Mouse (Mus musculus): ENCODE data around the gene H2afy2. TPM values are rescaled to one million over a fixed set of nuclear protein-coding genes. Genes with fewer than 3 reads are reported as not detected.

Gene H2afy2
- polyA plus RNA-seq (2012; rRNA removed) = 15.5 and 19.4 TPM in 2 replicates

DNA sequence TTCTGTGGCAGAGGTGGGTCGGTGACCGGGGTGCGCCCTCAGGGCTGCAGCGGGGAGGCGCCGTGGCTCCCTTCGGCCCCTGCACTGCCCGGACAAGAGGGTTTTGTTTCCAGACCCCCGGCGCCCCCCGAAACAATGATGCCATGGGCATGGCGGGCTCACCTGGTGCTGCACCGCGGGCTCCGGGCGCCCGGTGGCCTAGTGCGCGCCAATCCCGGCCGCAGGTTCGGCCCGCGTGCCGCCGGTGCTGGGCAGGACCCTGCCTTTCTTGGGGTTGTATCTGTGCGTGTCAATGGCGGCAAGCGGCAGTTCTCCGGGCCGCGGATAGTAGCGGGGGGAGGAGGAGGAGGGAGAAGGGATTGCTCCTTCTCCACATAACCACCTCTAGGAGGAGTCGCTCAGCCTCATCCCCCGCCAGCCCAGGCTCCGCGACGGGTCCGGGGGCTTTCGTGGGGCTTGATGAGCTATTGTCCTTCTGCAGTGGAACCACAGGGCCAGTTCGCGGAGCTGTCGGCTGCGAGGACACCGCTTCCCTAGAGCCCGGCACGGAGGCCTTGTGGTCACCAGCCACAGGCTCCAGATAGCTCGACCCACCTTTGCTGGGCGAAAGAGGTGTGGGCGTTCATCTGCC is at the start of gene H2afy2:
TSS of gene H2afy2 (minus strand) at position 527 of the 631 bp plus-strand sequence.

DNA sequence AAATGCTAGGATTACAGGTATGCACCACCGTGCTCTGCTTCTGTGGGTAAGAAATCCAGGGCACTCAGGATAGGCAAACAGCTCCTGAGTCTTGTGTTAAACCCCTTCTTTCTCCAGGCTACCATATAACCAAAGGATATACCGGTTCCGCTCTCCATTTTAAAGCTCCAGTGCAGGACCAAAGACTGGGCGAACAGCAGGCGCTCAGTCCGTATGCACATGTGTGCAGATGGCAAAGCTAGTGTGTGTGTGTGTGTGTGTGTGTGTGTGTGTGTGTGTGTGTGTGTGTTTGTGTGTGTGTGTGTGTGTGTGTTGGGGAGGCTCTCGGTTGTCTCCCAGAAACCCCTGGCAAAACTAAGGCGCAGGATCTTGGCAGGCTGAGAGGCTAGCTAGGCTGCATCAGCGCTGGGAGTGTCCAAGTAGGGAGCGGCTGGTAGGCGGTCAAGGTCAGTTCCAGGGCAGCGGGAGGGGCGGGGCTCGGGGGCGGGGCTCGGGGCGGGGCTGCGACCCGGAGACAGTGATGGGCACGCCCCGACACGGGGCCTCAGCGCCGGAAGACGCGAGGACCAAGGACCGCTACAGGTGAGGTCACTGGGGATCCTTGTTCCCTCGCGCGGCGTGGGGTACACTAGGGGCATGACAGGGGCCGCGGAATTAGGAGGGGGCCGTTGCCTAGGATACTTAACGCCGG is 69.0 kb downstream of the H2afy2 start, which contains the start of gene Aifm2:
TSS of gene Aifm2 (plus strand) at position 493 of the 691 bp plus-strand sequence.

GRCm38 (mm10) chr10:61694870-61695670 is 88.9 kb downstream of the H2afy2 start, which contains the start of gene Tysnd1:
Tysnd1 (plus strand) TSS chr10:61695514.

Other genes starting within 250 kb of the H2afy2 start
- gene Npffr1, start 188.7 kb downstream of the H2afy2 start, polyA plus RNA-seq (2012; rRNA removed) = 0.14 and 0.18 TPM in 2 replicates
- 27.7 and 28.5 TPM in 2 replicates for gene Ppa1, start 135.6 kb downstream of the H2afy2 start, polyA plus RNA-seq (2012; rRNA removed)
- 67.3 and 81.1 TPM in 2 replicates for gene Sar1a, start 103.8 kb downstream of the H2afy2 start, polyA plus RNA-seq (2012; rRNA removed)
- 135 and 195 TPM in 2 replicates for gene Tysnd1, start 88.6 kb downstream of the H2afy2 start, polyA plus RNA-seq (2012; rRNA removed)
- 39.2 and 43.4 TPM in 2 replicates for gene Aifm2, start 68.9 kb downstream of the H2afy2 start, polyA plus RNA-seq (2012; rRNA removed)
- 1.2 and 1.4 TPM in 2 replicates for gene Col13a1, start 195.0 kb upstream of the H2afy2 start, polyA plus RNA-seq (2012; rRNA removed)

Measured in ovary, adult 2 months (tissue).